Mouse (Mus musculus): Measurements from ENCODE around the gene Ttll9.
A peak's percentile ranks its signal among the peaks of the same experiment; 100 is the strongest.

Ttll9 gene

DNA sequence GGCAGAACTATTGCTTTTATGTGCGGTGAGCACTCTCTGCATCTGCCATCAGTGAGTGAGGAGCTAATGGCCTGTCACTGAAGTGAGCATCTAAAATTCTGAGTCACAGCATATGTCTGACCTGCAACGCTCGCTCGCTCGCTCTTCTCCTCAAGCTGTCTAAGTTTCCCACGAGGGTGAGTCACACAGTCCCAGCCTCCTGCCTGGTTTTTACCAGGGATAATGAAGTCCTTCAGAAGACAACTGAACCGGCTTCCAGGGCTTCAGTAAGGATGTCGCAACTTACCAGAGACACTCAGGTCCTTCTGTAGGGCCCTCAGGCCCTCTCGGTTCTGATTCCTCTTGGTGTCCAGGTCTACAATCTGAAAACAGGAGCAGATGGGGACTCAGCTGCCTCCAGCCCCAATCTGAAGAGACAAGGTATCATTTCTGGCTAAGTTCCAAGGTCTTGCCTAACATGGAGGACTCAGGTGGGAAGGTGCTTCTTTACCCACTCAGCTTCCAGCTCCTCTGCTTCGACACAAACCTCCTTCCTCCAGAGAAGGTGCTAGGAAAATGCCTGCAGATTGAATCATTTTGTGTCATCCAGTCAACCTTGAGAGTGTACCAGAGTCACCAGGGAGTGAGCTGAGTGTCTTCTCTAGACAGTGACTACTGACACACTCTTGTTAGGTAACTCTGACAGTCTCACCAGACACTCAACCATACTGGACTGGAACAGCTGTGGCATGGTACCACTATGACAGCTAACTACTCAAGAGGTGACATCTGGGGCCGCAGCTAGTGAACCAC, 51.6 kb downstream of the Ttll9 start:
- DNase-seq (ENCODE audit: low read depth, low spot score): no peak

- DNase-seq (ENCODE audit: low read depth, low spot score): peak; percentile 94
These were observed 52.7 kb downstream of the Ttll9 start, which contains the start of gene Pdrg1 for GRCm38 (mm10) chr2:153014758-153015593. Gene Pdrg1 (minus strand): TSS chr2:153015427.

DNA sequence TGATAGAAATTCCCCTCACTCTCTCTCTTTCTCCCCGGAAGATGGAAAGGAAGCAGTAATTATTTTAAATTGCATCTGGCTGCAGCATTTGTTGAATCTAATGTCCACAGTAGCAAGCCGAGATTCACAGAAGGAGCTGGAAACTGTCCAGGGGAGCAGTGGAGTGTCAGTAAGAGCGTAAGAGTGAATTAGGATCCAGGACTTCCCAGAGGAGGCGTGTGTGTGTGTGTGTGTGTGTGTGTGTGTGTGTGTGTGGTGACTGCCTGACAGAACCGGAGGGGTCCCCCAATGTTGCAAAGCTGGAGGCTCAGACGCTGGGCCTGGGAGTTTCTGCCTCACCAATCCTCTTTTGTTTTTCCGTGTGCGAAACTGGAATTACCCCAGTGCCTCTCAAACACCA, 53.5 kb downstream of the Ttll9 start:
- no peak for DNase-seq (ENCODE audit: low read depth, low spot score)

DNA sequence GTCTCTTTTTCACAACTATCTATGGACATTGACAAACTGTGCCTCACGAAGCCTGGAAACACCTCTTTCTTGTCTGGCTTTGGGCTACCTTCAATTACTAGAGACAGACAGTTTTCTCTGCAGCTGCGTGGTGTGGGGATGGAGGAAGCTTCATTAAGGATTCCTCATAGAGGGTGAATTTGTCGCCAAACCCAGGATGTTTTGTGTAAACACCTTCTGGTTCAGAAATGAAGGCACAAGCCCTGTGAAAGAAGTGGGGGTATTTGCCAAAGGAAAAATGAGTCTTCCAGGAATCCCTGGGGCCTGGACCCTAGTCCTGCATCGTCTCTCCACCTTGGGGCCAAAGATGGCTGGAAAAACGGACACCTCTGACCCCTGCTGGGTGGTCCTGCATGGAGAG, 54.5 kb downstream of the Ttll9 start:
- DNase-seq (ENCODE audit: low read depth, low spot score): no peak

GRCm38 (mm10) chr2:153019355-153019754, 57.1 kb downstream of the Ttll9 start:
- DNase-seq (ENCODE audit: low read depth, low spot score): no peak

DNA sequence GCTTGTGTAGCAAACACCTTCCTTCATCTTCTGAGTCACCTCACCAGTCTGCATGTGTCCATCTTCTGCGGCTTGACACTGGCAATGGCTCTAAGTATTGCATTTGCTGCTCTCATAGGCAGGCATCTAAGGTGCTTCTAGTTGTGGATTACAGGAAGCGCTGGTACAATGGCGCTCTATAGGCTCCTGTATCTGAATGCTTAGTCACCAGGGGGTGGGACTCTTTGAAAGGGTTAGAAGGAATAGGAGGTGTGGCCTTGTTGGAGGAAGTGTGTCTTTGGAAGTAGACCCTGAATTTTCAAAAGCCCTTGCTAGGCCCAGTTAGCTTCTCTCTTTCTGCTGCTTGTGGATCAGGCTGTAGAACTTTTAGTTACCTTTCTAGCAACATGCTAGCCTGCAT, 58.9 kb downstream of the Ttll9 start:
- no peak for DNase-seq (ENCODE audit: low read depth, low spot score)

GRCm38 (mm10) chr2:153022855-153023254, 60.6 kb downstream of the Ttll9 start:
- DNase-seq (ENCODE audit: low read depth, low spot score): no peak

GRCm38 (mm10) chr2:153026052-153026451, 63.8 kb downstream of the Ttll9 start:
- DNase-seq (ENCODE audit: low read depth, low spot score): no peak

- DNase-seq (ENCODE audit: low read depth, low spot score): no peak
These were observed 65.2 kb downstream of the Ttll9 start for GRCm38 (mm10) chr2:153027501-153027900.

DNA sequence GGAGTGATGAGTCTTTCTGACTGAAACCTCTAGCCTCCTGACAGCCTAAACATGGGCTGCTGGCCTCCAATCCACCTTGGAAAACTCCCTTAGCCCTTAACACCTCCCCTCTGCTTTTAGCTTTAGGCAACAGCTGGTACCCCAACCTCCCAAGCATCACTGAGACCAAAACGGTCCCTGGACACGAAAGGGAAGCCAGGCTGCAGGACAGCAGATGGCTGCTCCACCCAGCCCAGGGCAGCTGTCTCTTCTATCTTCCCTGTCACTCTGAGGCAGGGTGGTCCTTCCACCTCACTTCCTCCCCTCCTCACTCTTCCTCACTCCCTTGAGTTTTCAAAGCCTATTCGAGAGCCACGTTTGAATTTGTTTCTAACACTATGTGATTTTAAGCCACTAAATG, 68.1 kb downstream of the Ttll9 start:
- DNase-seq (ENCODE audit: low read depth, low spot score): no peak

DNA sequence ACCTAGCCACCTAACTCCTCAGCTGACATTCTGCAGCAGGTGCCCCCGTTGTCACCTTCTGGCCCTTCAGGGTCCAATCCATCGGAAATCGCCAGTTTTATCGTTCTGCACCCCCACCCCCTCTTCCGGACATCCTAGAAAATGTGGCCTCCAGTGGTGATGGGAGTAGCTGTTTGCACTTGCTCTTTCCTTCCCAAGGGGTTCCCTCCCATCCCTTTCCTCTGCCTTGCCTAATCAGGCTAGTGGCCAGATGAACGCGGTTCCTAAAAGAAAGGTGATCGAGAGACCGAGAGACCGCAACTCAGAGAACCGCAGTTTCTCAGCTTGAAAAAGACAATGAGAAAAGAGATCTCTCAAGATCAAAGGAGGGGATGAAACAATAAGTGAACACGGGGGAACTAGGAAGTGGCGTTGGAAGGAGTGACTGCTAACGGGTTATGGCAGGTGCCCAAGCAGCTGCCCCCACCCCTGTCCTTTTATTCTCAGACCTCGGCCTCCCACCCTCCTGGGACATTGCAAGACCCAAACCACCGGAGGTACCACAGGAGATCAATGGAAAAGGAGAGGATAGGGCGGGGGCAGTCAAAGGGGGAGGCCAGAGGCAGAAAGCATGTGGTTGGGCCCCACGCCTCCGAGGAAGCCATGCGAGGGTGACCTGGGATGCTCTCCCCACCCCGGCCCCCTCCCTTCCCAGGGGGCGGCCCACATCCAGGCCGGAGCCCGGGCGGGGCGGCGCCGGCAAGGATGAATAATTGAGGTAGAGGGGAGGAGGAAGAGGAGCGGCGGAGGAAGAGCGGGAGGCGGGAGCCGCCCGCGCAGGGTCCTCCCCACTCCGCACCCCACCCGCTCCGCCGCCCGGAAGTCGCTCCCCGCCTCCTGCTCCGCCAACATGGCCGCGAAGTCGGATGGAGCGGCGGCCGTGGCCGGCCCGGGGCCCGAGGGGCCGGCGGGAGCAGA, 69.1 kb downstream of the Ttll9 start, which contains the start of gene Xkr7:
TSS of gene Xkr7 (plus strand) at position 727 of the 957 bp plus-strand sequence.
- DNase-seq (ENCODE audit: low read depth, low spot score): no peak

GRCm38 (mm10) chr2:153032083-153032842, 70.0 kb downstream of the Ttll9 start:
- no peak for DNase-seq (ENCODE audit: low read depth, low spot score)

GRCm38 (mm10) chr2:153032973-153033372, 70.7 kb downstream of the Ttll9 start:
- no peak for DNase-seq (ENCODE audit: low read depth, low spot score)

DNA sequence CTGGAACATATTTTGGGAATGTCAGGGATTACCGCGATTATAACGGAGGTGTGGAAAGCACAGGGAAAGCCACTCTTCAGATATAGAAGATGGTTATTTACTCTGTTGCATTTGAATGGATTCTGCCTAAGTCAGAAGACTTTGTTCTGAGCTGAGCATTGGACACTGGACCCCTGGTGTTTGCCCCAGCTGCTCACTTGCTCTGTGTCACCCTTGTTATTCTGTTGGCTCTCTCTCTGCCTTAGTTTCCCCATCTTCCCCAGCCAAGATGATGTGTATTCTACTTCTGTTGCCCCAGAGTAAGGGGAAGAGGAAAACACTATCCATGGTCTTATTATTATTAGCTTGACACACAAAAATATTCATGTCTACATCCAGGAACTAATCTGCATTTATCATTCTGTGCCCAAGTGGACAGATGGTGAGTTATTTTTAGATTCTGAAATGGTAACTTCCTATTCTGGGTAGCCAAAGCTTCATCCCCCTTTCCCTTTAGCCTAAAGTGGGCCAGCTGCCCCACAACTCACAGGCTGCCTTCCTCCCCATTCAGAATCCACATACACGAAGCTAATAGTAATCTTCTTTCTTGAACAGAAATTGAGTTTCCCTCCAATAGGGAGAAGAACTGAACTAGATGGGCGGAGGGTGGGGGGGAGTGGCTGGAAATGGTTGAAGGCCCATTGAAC, 71.4 kb downstream of the Ttll9 start:
- DNase-seq (ENCODE audit: low read depth, low spot score): no peak

GRCm38 (mm10) chr2:153036690-153037089, 74.4 kb downstream of the Ttll9 start:
- DNase-seq (ENCODE audit: low read depth, low spot score): peak; percentile 93

- no peak for DNase-seq (ENCODE audit: low read depth, low spot score)
These were observed 81.6 kb downstream of the Ttll9 start for GRCm38 (mm10) chr2:153043886-153044285.

DNA sequence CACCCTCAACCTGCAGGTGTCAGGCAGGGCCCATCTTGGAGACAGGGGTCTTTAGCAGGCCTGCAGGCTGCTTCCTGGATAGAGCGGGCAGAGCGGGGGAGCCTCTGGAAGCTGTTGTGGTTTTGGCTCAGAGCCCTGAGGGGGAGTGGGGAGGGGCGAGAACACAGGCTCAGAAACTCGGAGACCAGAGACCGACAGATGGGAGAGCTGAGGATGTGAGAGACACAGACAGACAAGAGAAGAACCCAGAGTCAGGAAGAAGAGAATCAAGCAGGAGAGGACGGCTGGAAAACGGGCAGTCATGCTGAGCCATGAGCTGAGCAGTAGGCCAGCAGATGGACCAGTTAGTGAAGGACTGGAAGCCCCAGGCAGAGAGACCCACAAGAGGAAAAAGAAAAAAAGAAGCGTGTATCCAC, 83.6 kb downstream of the Ttll9 start:
- DNase-seq (ENCODE audit: low read depth, low spot score): no peak

GRCm38 (mm10) chr2:153047828-153048465, 85.7 kb downstream of the Ttll9 start:
- no peak for DNase-seq (ENCODE audit: low read depth, low spot score)

DNA sequence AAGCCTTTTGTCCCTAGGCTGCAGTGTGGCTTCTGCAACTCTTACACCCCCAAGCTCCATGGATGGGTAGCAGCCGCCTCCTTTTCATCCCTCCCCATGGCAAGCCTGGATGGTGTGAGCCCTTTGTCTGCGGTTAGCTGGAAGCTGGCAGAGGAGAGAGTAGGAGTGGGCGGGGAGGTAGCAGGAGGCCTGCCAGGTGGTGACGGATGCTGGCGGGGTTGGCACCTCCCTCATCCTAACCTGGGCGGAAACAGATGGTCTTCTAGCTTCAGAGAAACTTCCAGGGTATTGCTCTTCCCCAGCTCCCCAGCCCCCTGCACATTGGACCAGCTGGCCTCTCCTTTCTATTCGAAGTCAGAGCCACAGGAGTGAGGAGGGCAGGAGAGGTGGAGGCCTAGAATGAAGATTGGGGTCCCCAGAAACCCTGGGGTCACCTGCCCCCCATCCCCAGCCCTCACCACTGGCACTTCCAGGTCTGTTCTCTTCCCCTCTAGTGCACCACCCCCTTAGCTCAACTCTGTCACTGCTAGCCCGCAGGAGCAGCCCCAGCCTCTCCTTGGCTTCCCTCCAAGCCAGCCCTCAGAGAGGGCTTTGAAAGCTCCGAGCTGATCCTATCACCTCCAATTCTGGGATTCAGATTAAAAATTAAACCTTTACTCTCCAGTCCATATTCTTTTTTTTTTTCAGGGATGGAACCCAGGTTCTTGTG, 87.2 kb downstream of the Ttll9 start:
- no peak for DNase-seq (ENCODE audit: low read depth, low spot score)
